Mouse (Mus musculus) heart, adult 2 months (tissue): Measurements from ENCODE around the gene Galt. TPM values are rescaled to one million over a fixed set of nuclear protein-coding genes. Genes with fewer than 3 reads are reported as not detected.

Experiments
- DNase-seq, 2 experiments: peaks; one replicate each; pipeline ENCODE4 v3.0.0; 2021
- H3K27ac ChIP-seq: fragments of 200-600 bp; 2 replicates; pipeline ENCODE4 v1.8.1; 2022
- H3K27me3 ChIP-seq: fragments of 200-500 bp; 2 replicates; pipeline ENCODE4 v1.6.1; 2012; ENCODE audit warnings: mild to moderate bottlenecking, low read length, inconsistent platforms, mixed read lengths; ENCODE audit not compliant: control insufficient read depth, insufficient read depth
- H3K36me3 ChIP-seq: fragments of 200-500 bp; 2 replicates; pipeline ENCODE4 v1.6.1; 2012; ENCODE audit warnings: low read length, inconsistent platforms; ENCODE audit not compliant: control insufficient read depth, insufficient read depth
- H3K4me1 ChIP-seq: fragments of 200-500 bp; 2 replicates; pipeline ENCODE4 v1.6.1; 2011; ENCODE audit warnings: low read length; ENCODE audit not compliant: control insufficient read depth, insufficient read depth
- H3K4me3 ChIP-seq: fragments of 200-600 bp; 2 replicates; pipeline ENCODE4 v1.8.1; 2022
- H3K79me2 ChIP-seq: fragments of 200-500 bp; replicated peaks from 2 replicates; pipeline ENCODE4 v1.6.1; 2012; ENCODE audit warnings: mild to moderate bottlenecking, inconsistent platforms, low read length, moderate library complexity, mixed read lengths; ENCODE audit not compliant: control insufficient read depth, insufficient read depth
- H3K9ac ChIP-seq: fragments of 200-500 bp; 2 replicates; pipeline ENCODE4 v1.6.1; 2012; ENCODE audit warnings: low read depth, mild to moderate bottlenecking, control low read depth, inconsistent platforms, low read length, mixed read lengths
- CTCF ChIP-seq: fragments of 200-600 bp; IDR thresholded peaks from 2 replicates; pipeline ENCODE4 v1.8.1; 2022; ENCODE audit warnings: antibody characterized with exemption, mild to moderate bottlenecking, moderate library complexity
- EP300 ChIP-seq: fragments of 200-500 bp; IDR thresholded peaks from 2 replicates; pipeline ENCODE4 v1.6.1; 2011; ENCODE audit warnings: low read depth, low read length, control low read depth; ENCODE audit not compliant: insufficient read depth
- POLR2A ChIP-seq: fragments of 200-500 bp; IDR thresholded peaks from 2 replicates; pipeline ENCODE4 v1.6.1; 2011; ENCODE audit warnings: mild to moderate bottlenecking, low read depth, low read length, control low read depth; ENCODE audit not compliant: insufficient read depth
- WGBS: fragments of 180-500 bp; shearing (Covaris S2); methylation state at CpG from one replicate; pipeline ENCODE4 v1.1.7; 2018; 5-methylcytosine and 5-hydroxymethylcytosine counted together
- intact Hi-C: fragments of 180-260 bp; cut with DNase I; formaldehyde crosslinking; loops from one replicate; pipeline ENCODE4 v1.15.1; 2025
- polyA plus RNA-seq: library from polyadenylated mRNA; depleted of rRNA; stranded (reverse); fragments of >200 nt; gene quantifications from 2 replicates; pipeline ENCODE4 v1.2.3, GENCODE M21; 2012
- total RNA-seq, 2 experiments: library from RNA; stranded (reverse); gene quantifications; 2 replicates each; pipeline ENCODE4 v1.2.3; 2021

The Galt gene
- total and polyA plus RNA-seq, 3 experiments, result 42.5 to 137 (median 52.7) TPM

DNA sequence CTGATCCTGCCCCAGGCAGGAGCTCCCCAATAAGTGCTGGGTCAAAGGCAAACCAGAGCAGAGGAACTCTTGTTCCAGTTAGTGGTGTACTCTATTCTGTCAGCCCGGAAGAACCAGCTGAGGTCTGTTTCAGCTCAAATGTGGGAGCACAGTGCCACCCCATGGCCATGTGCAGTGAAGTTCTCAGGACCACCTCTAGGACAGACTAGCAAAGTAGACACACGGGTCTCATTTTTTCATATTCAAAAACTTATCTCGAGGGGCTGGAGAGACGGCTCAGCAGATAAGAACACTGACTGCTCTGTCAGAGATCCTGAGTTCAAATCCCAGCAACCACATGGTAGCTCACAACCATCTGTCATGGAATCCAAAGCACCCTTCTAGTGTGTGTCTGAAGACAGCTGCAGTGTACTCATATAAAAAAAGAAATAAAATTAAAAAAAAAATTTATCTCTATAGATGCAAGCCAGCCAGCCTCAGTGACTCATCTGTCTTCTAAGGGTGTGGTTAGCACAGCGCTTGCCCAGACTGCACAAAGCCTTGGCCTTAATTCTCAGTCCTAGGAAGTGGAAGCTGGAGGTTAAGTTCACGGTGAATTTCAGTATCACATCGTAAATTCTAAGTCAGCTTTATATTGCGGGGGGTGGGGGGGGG lies 17.3 kb upstream of the Galt start:
- Histone ChIP-seq H3K27ac (no peak overlapping the region), H3K79me2 (no peaks in the 10 kb centered on the region), H3K4me1 (peaks cover 5% of the 10 kb centered on the region), H3K36me3 (no peaks in the 10 kb centered on the region), H3K4me3 (no peak overlapping the region), H3K9ac (no peak overlapping the region), H3K27me3 (peaks cover 1% of the 10 kb centered on the region)
- intact Hi-C loops, result loop anchor here (1.0 to 2.0 kb wide), 2 partner anchors 15 to 23 kb away; partner anchors contain the start of gene Dctn3
- 22% methylated on average over 8 of the region's 8 CpGs for WGBS
- DNase-seq, result peak; percentile 77 to 78
- TF ChIP-seq POLR2A, result no peak
- peak; percentile 88 for TF ChIP-seq EP300
- TF ChIP-seq CTCF, result peak; percentile 88

DNA sequence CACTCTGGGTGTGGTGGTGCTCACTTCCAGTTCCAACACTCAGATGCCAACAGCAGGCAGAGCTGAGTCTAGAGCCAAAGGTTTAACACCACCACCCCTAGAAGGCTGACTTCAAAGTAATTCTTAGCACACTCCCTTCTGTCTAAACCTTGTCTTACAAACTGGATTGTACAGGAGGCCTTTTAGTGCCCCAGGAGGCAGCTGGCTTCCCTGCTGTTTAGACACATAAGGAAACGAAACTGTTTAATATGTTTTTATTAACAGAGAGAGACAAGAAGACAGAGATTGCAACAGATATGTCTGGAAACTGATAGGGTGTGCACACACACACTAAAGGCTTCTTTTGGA lies 16.8 kb upstream of the Galt start:
- peaks cover 5% of the 10 kb centered on the region for H3K4me1 ChIP-seq
- no peaks in the 10 kb centered on the region for H3K79me2 ChIP-seq
- DNase-seq, result no peak
- no peak overlapping the region for H3K9ac ChIP-seq
- WGBS, result 80% methylated on average over 1 of the region's 1 CpGs
- no peaks in the 10 kb centered on the region for H3K36me3 ChIP-seq
- TF ChIP-seq CTCF, result no peak
- TF ChIP-seq EP300, result no peak
- TF ChIP-seq POLR2A, result no peak
- no peak overlapping the region for H3K27ac ChIP-seq
- H3K4me3 ChIP-seq, result no peak overlapping the region
- intact Hi-C loops, result no loop called here
- H3K27me3 ChIP-seq, result no peaks in the 10 kb centered on the region; the same call in 1 of the 2 replicates

- H3K27ac ChIP-seq, result no peak overlapping the region
- H3K79me2 ChIP-seq, result no peaks in the 10 kb centered on the region
- H3K27me3 ChIP-seq, result no peaks in the 10 kb centered on the region
- H3K4me3 ChIP-seq, result no peak overlapping the region
- 94% methylated on average over 13 of the region's 13 CpGs for WGBS
- intact Hi-C loops, result no loop called here
- H3K4me1 ChIP-seq, result peaks cover 5% of the 10 kb centered on the region
- no peak for DNase-seq
- H3K9ac ChIP-seq, result no peak overlapping the region
- TF ChIP-seq EP300 (no peak), POLR2A (no peak), CTCF (no peak)
- H3K36me3 ChIP-seq, result no peaks in the 10 kb centered on the region
Observed at GRCm38 (mm10) chr4:41739260-41739659, 15.8 kb upstream of the Galt start.

GRCm38 (mm10) chr4:41740380-41741157 lies 14.5 kb upstream of the Galt start:
- no peaks in the 10 kb centered on the region for H3K36me3 ChIP-seq
- peak overlapping the region; percentile 78 for H3K9ac ChIP-seq
- WGBS, result 2% methylated on average over 48 of the region's 48 CpGs
- no peaks in the 10 kb centered on the region for H3K79me2 ChIP-seq
- H3K4me3 ChIP-seq, result peak overlapping the region; percentile 63
- no peaks in the 10 kb centered on the region for H3K27me3 ChIP-seq
- intact Hi-C loops, result loop anchor here (1.0 kb wide), 1 partner anchor 16 kb away; the partner anchor contains the start of gene Sigmar1
- TF ChIP-seq POLR2A (no peak), EP300 (0 out of 2 replicates have a peak, but pooled peaks have one; percentile 22)
- H3K27ac ChIP-seq, result peak overlapping the region; percentile 71
- no peak for DNase-seq
- peaks cover 5% of the 10 kb centered on the region for H3K4me1 ChIP-seq

- Histone ChIP-seq H3K36me3 (no peaks in the 10 kb centered on the region), H3K27ac (peak overlapping the region; percentile 71), H3K4me1 (peaks cover 5% of the 10 kb centered on the region), H3K9ac (peak overlapping the region; percentile 78), H3K4me3 (peak overlapping the region; percentile 63), H3K27me3 (no peaks in the 10 kb centered on the region), H3K79me2 (no peaks in the 10 kb centered on the region)
- WGBS, result under 1% methylated on average over 27 of the region's 27 CpGs
- peak; percentile 94 to 95 for DNase-seq
- intact Hi-C loops, result loop anchor here (1.0 kb wide), 1 partner anchor 15 kb away; the partner anchor contains the start of gene Sigmar1
- TF ChIP-seq CTCF (peak; percentile 51), POLR2A (peak; percentile 93), EP300 (0 out of 2 replicates have a peak, but pooled peaks have one; percentile 9)
Observed at GRCm38 (mm10) chr4:41741158-41741560, 13.9 kb upstream of the Galt start.

DNA sequence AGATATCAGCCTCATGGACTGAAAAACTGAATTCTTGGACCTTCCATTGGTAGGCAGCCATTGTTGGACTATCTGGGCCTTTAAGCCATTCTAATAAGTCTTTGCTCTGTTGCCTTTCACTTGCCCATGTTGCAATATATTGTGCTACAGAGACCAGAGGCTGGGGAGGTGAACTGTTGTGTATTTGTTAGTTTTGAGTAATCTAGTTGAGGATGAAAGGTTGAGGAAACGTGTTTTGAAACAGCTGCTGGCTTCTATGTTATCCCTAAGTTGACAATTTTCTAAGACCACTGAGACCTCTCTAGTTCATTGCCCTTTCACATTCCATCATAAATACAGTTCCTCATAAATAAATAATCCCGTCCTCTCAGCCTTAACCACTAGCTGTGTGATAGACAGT lies 10.9 kb upstream of the Galt start:
- intact Hi-C loops, result no loop called here
- no peak overlapping the region for H3K27ac ChIP-seq
- WGBS, result 71% methylated on average over 2 of the region's 2 CpGs
- no peak for TF ChIP-seq CTCF
- TF ChIP-seq EP300, result no peak
- H3K27me3 ChIP-seq, result no peaks in the 10 kb centered on the region
- H3K36me3 ChIP-seq, result no peaks in the 10 kb centered on the region
- peaks cover 4% of the 10 kb centered on the region for H3K4me1 ChIP-seq
- H3K9ac ChIP-seq, result no peak overlapping the region
- no peaks in the 10 kb centered on the region for H3K79me2 ChIP-seq
- DNase-seq, result no peak
- H3K4me3 ChIP-seq, result no peak overlapping the region
